Mouse (Mus musculus) CH12.LX (cell line): Measurements from ENCODE around the gene Bcr.

Experiments used
- CTCF ChIP-seq, 2 experiments: IDR thresholded peaks in 1 of 2; conservative IDR thresholded peaks in 1 of 2; 2 replicates each; pipeline ENCODE4 v1.5.1; 2011 to 2012; ENCODE audit warnings: low read depth in 2 of 2, low read length in 2 of 2, improper control_type of control experiment in 1 of 2, inconsistent platforms in 1 of 2, mild to moderate bottlenecking in 1 of 2, moderate library complexity in 1 of 2
- ELF1 ChIP-seq: IDR thresholded peaks from 2 replicates; pipeline ENCODE4 v1.6.1; 2014; ENCODE audit warnings: low read depth, mild to moderate bottlenecking, inconsistent platforms, low read length, improper control_type of control experiment
- MAFK ChIP-seq: IDR thresholded peaks from 2 replicates; pipeline ENCODE4 v1.6.1; 2011; ENCODE audit warnings: low read length, improper control_type of control experiment; ENCODE audit not compliant: insufficient replicate concordance
- MAX ChIP-seq: IDR thresholded peaks from 2 replicates; pipeline ENCODE4 v1.6.1; 2011; ENCODE audit warnings: low read length, improper control_type of control experiment
- MXI1 ChIP-seq: IDR thresholded peaks from 2 replicates; pipeline ENCODE4 v1.6.1; 2011; ENCODE audit warnings: mild to moderate bottlenecking, low read depth, low read length, improper control_type of control experiment
- POLR2A ChIP-seq: IDR thresholded peaks from 2 replicates; pipeline ENCODE4 v1.6.1; 2011; ENCODE audit warnings: low read depth, mild to moderate bottlenecking, improper control_type of control experiment, low read length
- TBP ChIP-seq: conservative IDR thresholded peaks from 2 replicates; pipeline ENCODE4 v1.6.1; 2011; ENCODE audit warnings: low read depth, low read length, improper control_type of control experiment
- USF1 ChIP-seq: IDR thresholded peaks from 2 replicates; pipeline ENCODE4 v1.6.1; 2014; ENCODE audit warnings: low read depth, mild to moderate bottlenecking, inconsistent platforms, low read length, improper control_type of control experiment
- USF2 ChIP-seq: conservative IDR thresholded peaks from 2 replicates; pipeline ENCODE4 v1.6.1; 2011; ENCODE audit warnings: low read depth, low read length, improper control_type of control experiment
- ZC3H11A ChIP-seq: IDR thresholded peaks from 2 replicates; pipeline ENCODE4 v1.6.1; 2012; ENCODE audit warnings: low read depth, mild to moderate bottlenecking, inconsistent platforms, low read length, improper control_type of control experiment
- ZKSCAN1 ChIP-seq: IDR thresholded peaks from 2 replicates; pipeline ENCODE4 v1.6.1; 2012; ENCODE audit warnings: low read depth, inconsistent platforms, low read length, improper control_type of control experiment, borderline replicate concordance

- no peak for TF ChIP-seq MAFK
- TF ChIP-seq MAX = no peak
- no peak for TF ChIP-seq USF1
- no peak for TF ChIP-seq ZC3H11A
- no peak for TF ChIP-seq CTCF (conservative IDR thresholded peaks at IDR 0.05 in 1 of 2, IDR thresholded peaks at IDR 0.05 in 1 of 2; ENCODE audit: low read depth in 2 of 2, low read length in 2 of 2)
- TF ChIP-seq TBP = no peak
- no peak for TF ChIP-seq ELF1
- no peak for TF ChIP-seq MXI1
- TF ChIP-seq ZKSCAN1 = no peak
- TF ChIP-seq USF2 = no peak
- no peak for TF ChIP-seq POLR2A
These were observed 58.1 kb downstream of the Bcr start for GRCm38 (mm10) chr10:75118444-75118843.
